ENCODE assay signal across 8 mouse cellular contexts in genomic region chr9:52167506-52167862, GRCm38 (mm10). TPM values are rescaled to one million over a fixed set of nuclear protein-coding genes. Genes with fewer than 3 reads are reported as not detected.
DNase-seq lines count a peak whose midpoint lies in the region; ATAC-seq and TF ChIP-seq lines count a peak whose summit lies in the region.

No protein-coding gene starts in this region.

- no peak for TF ChIP-seq POLR2A in olfactory bulb, adult 2 months (IDR thresholded peaks at IDR 0.05; ENCODE audit: insufficient read depth, low read depth, low read length)

- H3K9ac ChIP-seq in intestine, embryonic 16.5 days (ENCODE audit: low read depth, low read length), result peak overlapping the region; percentile 95

- TF ChIP-seq CTCF in olfactory bulb, adult 2 months (IDR thresholded peaks at IDR 0.05; ENCODE audit: insufficient read depth, low read depth, low read length), result no peak

- H3K4me1 ChIP-seq in intestine, embryonic 16.5 days (ENCODE audit: control insufficient read depth, insufficient read depth, low read length), result peaks cover 7% of the 10 kb centered on the region
- peaks cover 8% of the 10 kb centered on the region; the same call in 1 of the 2 replicates for H3K4me1 ChIP-seq in olfactory bulb, adult 2 months (ENCODE audit: control insufficient read depth, insufficient read depth, low read length)

- H3K4me3 ChIP-seq in intestine, embryonic 16.5 days (ENCODE audit: low read length), result peak overlapping the region; percentile 86
- peak overlapping the region; percentile 100 for H3K4me3 ChIP-seq in olfactory bulb, adult 2 months (ENCODE audit: insufficient read depth, low read depth, low read length)

- WGBS in intestine, embryonic 16.5 days, result 13% methylated on average over 8 of the region's 8 CpGs
- WGBS in olfactory bulb, adult 2 months, result 1% methylated on average over 8 of the region's 8 CpGs

- H3K27ac ChIP-seq in intestine, embryonic 16.5 days (ENCODE audit: low read length), result peak overlapping the region; percentile 86
- peak overlapping the region; percentile 99 for H3K27ac ChIP-seq in olfactory bulb, adult 2 months (ENCODE audit: insufficient read depth, low read depth, low read length)

- intact Hi-C loops in left cerebral cortex, postnatal 4 days (cut with DNase I), result loop anchor here (10.0 kb wide), 2 partner anchors 77 to 117 kb away; no protein-coding TSS in a partner anchor

- DNase-seq in frontal cortex, postnatal 10 days (ENCODE audit: low spot score in 2 of 2), result no peak
- DNase-seq in right cerebral cortex, adult 18-20 months, result peak; percentile 23
- no peak for DNase-seq in right cerebral cortex, postnatal 36 days (ENCODE audit: low spot score in 2 of 2)
- no peak for DNase-seq in left cerebral cortex, postnatal 4 days
- no peak for DNase-seq in cerebellum, adult 11 months

- peak overlapping the region; percentile 81 for H3K4me2 ChIP-seq in intestine, embryonic 16.5 days (ENCODE audit: low read depth, low read length)

- H3K36me3 ChIP-seq in intestine, embryonic 16.5 days (ENCODE audit: control insufficient read depth, insufficient read depth, low read length), result no peaks in the 10 kb centered on the region

- H3K9me3 ChIP-seq in intestine, embryonic 16.5 days (ENCODE audit: control insufficient read depth, low read length), result no peaks in the 10 kb centered on the region

- peak; percentile 31 for ATAC-seq in frontal cortex, adult (ENCODE audit: low TSS enrichment)
- ATAC-seq in intestine, embryonic 16.5 days, result no peak

- H3K27me3 ChIP-seq in intestine, embryonic 16.5 days (replicated peaks; ENCODE audit: control insufficient read depth, insufficient read depth, low read length), result peaks cover 7% of the 10 kb centered on the region

RNA-seq across cellular contexts. Expression of gene Zc3h12c, which starts 0.9 kb away (rescaled TPM):
- polyA plus RNA-seq in intestine, embryonic 16.5 days (2015; fragmentation: Nextera tagmentation; extraction: Ambion mirVana), result 1.0 and 1.2 TPM in 2 replicates
- polyA plus RNA-seq in olfactory bulb, adult 2 months (2012; ENCODE audit: insufficient read depth, insufficient read length, low replicate concordance, missing spikeins), result 44.8 TPM in 1 of 2 replicates, not detected in the other
- total RNA-seq in left cerebral cortex, postnatal 4 days (2021), result 10 to 100 TPM; 13.5 to 14.8 TPM
